Mouse (Mus musculus) urinary bladder, adult 18-20 months (tissue): ENCODE measurements at regions not wholly inside any gene's neighbourhood (a gene's known extent, or its start where the extent isn't known, plus 50 kb on each side); places are given as distances from the start of the nearest gene placed in this dataset.
"Not testable (repeated sequence)": the region's sequence is repeated elsewhere in the genome, so short reads cannot be mapped to it uniquely, and the experiment has no call there.

ENCODE experiments used
- DNase-seq, 2 experiments: peaks; one replicate each; pipeline ENCODE4 v3.0.0; 2022; ENCODE audit warnings: low spot score in 2 of 2, mixed read lengths in 2 of 2

- DNase-seq = no peak
These were observed 292.2 kb upstream of the Kdm8 start for GRCm38 (mm10) chr7:125152281-125152680.

DNA sequence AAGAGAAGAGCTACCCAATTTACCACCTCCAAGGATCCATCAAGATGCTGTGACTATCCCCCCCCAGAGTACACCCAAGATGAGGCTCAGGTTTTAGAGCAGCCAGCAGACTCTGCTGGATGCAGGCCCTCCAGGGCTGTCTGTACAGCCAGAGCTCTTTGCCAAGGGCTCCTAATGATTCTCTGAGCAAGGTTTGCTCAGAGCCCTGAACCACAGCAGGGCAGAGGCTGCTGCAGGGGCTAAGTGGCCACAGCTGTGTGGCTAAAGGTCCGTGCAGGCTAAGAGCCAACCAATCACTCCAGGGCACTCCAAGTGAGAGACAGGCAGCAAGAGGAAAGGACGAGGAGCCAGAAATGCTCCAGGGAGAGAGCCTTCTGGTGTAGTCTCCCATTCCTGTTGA is 289.2 kb upstream of the Kdm8 start:
- no peak for DNase-seq

- DNase-seq = no peak
These were observed 277.6 kb upstream of the Kdm8 start for GRCm38 (mm10) chr7:125166881-125167351.

DNA sequence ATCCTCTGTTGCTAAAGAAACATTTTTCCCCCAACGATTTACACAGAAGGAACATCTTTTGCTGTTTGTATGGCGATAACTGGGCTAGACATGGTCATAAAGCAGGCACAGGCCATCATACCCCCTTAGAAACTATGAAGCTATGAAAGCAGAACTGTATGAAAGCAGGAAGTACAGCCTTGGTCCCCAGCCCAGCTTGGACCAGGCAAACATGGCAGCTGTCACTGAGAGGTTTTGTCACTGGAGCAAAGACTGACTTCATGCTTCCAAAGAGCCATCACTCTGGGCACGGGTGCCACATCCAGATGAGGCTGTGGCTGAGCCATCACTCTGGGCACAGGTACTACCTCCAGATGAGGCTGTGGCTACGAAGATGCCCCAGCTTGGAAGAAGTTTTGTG is 276.8 kb upstream of the Kdm8 start:
- no peak for DNase-seq

- no peak for DNase-seq
These were observed 262.9 kb upstream of the Kdm8 start for GRCm38 (mm10) chr7:125181548-125181947.

DNA sequence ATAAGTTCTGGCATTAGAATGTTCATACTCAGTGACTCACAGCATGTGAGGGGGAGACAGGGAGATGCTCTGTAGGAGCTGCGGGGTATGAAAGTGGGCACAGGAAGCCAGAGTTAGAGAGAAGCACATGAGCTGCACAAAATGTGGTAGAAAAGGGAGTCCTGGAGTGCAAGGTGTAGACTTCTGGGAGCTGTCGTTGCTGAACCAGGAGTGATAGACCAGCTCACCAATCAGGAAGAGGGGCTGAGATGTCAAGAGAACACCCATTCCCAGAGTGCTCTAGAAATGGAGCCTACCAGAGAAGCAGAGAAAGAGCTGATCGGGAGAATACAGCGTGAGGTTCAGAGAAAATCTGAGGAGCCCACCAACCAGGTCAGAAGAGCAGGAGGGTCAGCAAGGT is 262.2 kb upstream of the Kdm8 start:
- no peak for DNase-seq

GRCm38 (mm10) chr7:125183011-125183410 is 261.5 kb upstream of the Kdm8 start:
- DNase-seq = not testable (repeated sequence)

DNA sequence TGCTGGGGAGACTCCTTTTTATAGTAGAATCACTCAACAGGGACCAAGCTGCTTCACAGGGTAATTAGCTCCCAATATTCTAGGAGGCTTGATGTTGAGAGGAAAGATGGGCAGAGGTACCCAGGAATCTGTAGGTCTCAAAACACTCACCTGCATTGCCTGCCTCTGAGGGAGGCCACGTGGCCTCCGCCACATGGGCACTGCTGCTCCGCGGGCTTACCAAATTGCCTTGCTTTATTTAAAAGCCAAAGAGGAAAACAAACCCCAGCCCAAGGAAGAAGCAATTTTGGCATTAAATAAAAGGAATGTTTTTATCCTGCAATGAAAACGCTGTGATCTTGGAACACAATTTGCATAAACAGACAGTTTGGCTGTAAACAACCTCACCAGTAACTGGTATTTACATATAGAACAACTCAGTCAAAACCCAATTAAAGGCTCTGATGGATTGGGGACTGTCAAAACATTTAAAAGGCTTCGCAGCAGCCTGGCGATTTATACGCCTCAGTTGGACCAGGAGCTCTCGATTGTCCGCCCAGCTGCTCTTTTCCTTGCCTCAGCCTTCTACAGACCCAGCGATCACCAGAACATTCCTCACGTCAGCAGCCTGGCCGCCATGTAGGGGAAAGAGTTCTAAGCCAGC is 259.3 kb upstream of the Kdm8 start:
- DNase-seq = no peak

GRCm38 (mm10) chr7:125187011-125187740 is 257.3 kb upstream of the Kdm8 start:
- no peak for DNase-seq

- DNase-seq = no peak
These were observed 255.5 kb upstream of the Kdm8 start for GRCm38 (mm10) chr7:125188986-125189385.

DNA sequence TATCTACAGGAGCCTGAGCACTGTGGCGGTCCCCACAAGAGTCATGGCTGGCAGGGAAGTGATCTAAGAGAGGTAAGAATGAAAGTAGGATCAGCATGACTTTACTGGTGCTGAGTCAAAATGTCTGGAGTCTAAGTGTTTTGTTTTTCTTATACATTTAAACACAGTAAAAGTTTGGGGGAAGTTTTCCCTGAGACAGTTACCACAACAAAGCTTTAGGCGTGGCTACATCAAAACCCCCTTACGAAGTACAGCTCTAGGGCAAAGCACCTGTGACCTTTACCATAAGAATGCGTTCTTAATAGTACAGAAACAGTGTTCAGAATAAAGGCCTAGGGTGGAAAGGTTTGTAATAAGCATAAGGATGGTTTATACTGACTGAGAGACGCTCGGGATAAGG is 254.4 kb upstream of the Kdm8 start:
- no peak for DNase-seq

DNA sequence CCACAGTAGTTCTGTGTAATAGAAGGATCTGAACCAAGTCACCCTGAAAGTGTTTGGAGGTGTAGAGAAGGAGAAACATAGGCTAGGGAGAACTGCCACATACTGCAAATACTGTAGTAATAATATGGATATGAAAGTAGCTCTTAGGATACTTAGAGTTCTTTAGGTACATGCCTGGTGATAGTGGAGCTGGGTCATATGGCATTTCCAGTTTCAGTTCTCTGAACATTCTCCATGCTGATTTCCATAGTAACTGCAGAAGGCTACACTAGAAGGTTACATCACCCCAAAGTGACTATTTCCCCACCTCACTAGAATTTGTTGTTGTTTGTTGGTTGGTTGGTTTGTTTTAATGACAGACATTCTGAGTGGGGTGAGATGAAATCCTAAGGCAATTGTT is 253.2 kb upstream of the Kdm8 start:
- DNase-seq = no peak

GRCm38 (mm10) chr7:125211346-125211973 is 233.0 kb upstream of the Kdm8 start:
- no peak for DNase-seq

- no peak for DNase-seq
These were observed 230.4 kb upstream of the Kdm8 start for GRCm38 (mm10) chr7:125214036-125214435.

GRCm38 (mm10) chr7:125217630-125218029 is 226.8 kb upstream of the Kdm8 start:
- DNase-seq = no peak

- DNase-seq = no peak
These were observed 221.8 kb upstream of the Kdm8 start for GRCm38 (mm10) chr7:125222684-125223083.

GRCm38 (mm10) chr7:125234911-125235310 is 209.6 kb upstream of the Kdm8 start:
- no peak for DNase-seq

DNA sequence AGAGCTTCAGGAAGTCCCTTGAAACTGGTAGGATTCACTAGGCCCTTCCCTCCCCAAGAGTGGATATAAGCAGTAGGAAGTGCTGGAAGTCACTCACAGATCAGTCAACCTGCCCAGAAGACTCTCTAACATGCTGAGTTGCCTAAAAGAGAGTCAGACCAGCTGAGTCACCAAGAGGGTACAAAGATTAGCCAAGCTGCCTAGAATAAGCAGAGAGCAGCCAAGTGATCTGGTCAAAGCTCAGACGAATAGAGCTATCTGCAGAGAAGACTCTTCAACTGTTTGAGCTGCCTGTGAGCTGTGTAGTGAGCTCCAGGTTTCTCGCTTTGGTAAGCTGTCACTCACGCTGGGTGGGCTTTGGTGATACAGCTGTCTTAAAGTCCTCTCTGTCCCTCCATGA is 207.4 kb upstream of the Kdm8 start:
- no peak for DNase-seq

- no peak for DNase-seq
These were observed 201.5 kb upstream of the Kdm8 start for GRCm38 (mm10) chr7:125243021-125243420.

DNA sequence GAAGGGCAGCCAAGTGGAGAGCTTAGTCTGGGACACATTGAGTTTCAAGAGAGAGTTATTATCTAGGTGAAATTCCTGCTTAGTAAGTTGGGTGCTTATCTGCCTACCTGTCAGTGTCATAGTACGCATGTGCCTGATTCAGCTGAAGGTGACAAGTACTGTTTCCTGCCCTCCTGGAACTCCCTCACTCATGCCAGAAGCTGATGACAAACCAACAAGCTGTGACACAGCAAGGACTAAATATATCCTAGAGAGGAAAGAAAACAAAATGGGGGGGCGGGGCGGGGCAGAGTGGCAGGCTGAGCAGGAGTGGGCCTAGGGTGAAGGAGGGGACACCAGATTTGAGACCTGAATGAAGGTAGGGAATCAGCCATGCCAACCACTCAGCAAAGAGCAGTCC is 196.1 kb upstream of the Kdm8 start:
- DNase-seq = no peak

DNA sequence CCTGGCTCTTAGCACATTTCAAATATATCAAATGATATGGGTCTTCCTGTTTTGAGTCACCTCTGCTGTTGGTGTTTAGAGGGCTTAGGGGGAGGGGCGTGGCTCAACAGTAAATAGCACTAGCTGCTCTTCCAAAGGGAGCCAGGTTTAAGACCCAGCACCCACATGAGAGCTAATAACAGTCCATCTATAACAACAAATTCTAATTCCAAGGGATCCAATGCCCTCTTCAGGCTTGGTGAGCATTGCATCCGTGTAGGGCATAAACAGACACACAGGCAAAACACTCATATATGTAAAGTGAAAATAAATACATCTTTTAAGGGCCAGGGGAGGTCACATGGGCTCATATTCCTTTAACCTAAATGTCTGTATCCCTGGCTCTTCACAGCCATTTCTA is 194.1 kb upstream of the Kdm8 start:
- DNase-seq = no peak

GRCm38 (mm10) chr7:125250970-125251585 is 193.4 kb upstream of the Kdm8 start:
- no peak for DNase-seq

DNA sequence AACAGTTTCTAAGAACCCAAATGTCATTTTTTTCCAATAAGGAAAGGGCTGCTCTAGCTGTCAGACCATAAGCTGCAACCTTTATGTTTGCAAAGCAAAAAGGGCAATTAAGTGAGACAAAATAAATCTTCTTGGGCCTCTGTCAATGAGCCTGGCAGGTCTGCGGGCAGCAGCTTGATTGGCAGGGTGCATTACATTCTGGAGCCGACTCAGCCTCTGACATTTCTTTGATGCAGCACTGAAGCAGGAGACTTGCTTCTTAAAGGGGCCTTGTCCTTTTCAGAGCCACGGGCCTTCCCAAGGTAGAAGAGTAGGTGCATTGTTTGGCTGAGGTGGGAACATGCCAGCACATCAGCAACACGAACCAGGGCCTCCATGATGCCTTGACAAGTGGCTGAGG is 190.2 kb upstream of the Kdm8 start:
- no peak for DNase-seq
